Mouse (Mus musculus) bone marrow macrophage, adult 2 months (primary cell): Measurements from ENCODE around the gene Kdm7a.

Experiments used
- CTCF ChIP-seq: IDR thresholded peaks from 2 replicates; pipeline ENCODE4 v1.5.1; 2012; ENCODE audit warnings: low read depth, mild to moderate bottlenecking, low read length, moderate library complexity
- POLR2A ChIP-seq: IDR thresholded peaks from 2 replicates; pipeline ENCODE4 v1.6.1; 2012; ENCODE audit warnings: mild to moderate bottlenecking, low read depth, low read length, borderline replicate concordance

- no peak for TF ChIP-seq CTCF
- no peak for TF ChIP-seq POLR2A
Measured at GRCm38 (mm10) chr6:39230664-39231063, 24.1 kb upstream of the Kdm7a start.
